Mouse (Mus musculus): ENCODE data around the gene C1qtnf5. TPM values are rescaled to one million over a fixed set of nuclear protein-coding genes. Genes with fewer than 3 reads are reported as not detected.

C1qtnf5 gene
- polyA plus RNA-seq, 1 experiment from 2014 or later = 3.5 TPM

DNA sequence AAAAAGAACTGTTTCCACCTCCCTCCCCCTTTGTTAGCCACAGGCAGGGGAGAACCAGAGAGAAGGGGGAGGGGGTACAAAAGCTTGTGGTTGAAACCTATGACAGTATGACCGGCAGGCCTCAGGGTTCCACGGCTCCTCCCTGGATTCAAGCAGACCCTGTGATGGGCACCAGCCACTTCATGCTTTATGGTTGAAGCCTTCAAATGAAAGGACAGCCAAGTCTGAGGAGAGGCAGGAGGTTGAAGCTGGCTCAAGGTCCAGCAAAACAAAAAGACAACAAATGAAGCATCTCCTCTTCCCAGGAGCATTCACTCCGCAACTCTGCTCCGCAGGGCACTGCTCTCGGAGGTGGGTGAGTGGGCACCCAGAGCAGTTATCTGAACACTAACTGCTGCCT is 36.4 kb downstream of the C1qtnf5 start:
- Histone ChIP-seq H3K27me3 (replicated peaks) (no peaks in the 10 kb centered on the region), H3K9me3 (no peaks in the 10 kb centered on the region), H3K9ac (no peak overlapping the region), H3K4me1 (replicated peaks) (no peaks in the 10 kb centered on the region), H3K36me3 (peaks cover 25% of the 10 kb centered on the region), H3K4me3 (replicated peaks) (no peak overlapping the region), H3K4me2 (replicated peaks) (no peak overlapping the region), H3K27ac (peak overlapping the region; percentile 40; the same call in 1 of the 2 replicates)
- 79% methylated on average over 5 of the region's 5 CpGs for WGBS
- ATAC-seq = no peak

- Histone ChIP-seq H3K27ac (no peak overlapping the region), H3K9ac (no peak overlapping the region), H3K36me3 (peaks cover 23% of the 10 kb centered on the region), H3K27me3 (replicated peaks) (no peaks in the 10 kb centered on the region), H3K4me3 (replicated peaks) (no peak overlapping the region), H3K9me3 (no peaks in the 10 kb centered on the region), H3K4me2 (replicated peaks) (no peak overlapping the region), H3K4me1 (replicated peaks) (no peaks in the 10 kb centered on the region)
- WGBS = 30% methylated on average over 7 of the region's 8 CpGs
- ATAC-seq = 0 out of 2 replicates have a peak, but pooled peaks have one; percentile 55
Observed at GRCm38 (mm10) chr9:44144023-44144717, 37.1 kb downstream of the C1qtnf5 start.

DNA sequence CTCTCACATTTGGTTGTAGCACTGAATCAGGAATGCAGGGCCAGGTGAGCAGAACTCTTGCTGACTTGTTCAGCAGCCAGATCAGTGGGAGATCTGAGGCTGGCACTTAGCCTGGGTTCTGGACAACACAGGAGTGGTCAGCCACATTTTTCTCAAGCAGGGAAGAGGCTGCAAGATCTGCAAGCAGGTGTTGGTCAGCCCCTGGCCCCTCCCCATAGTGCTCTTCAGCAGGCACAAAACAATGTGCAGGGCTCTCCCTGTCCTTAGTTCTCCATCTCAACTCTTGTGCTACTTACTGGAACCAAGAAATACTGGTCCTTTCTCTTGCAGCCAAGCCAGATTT is 37.6 kb downstream of the C1qtnf5 start:
- H3K4me1 ChIP-seq (replicated peaks) = no peaks in the 10 kb centered on the region
- H3K4me2 ChIP-seq (replicated peaks) = no peak overlapping the region
- H3K36me3 ChIP-seq = peaks cover 23% of the 10 kb centered on the region
- H3K9me3 ChIP-seq = no peaks in the 10 kb centered on the region
- H3K27me3 ChIP-seq (replicated peaks) = no peaks in the 10 kb centered on the region
- no peak for ATAC-seq
- H3K9ac ChIP-seq = no peak overlapping the region
- no peak overlapping the region for H3K4me3 ChIP-seq (replicated peaks)
- no peak overlapping the region for H3K27ac ChIP-seq

GRCm38 (mm10) chr9:44147290-44147689 is 40.2 kb downstream of the C1qtnf5 start:
- Histone ChIP-seq H3K4me3 (replicated peaks) (no peak overlapping the region), H3K9me3 (no peaks in the 10 kb centered on the region), H3K9ac (no peak overlapping the region), H3K4me2 (replicated peaks) (no peak overlapping the region), H3K27ac (no peak overlapping the region), H3K36me3 (peaks cover 16% of the 10 kb centered on the region; the same call in 1 of the 2 replicates), H3K4me1 (replicated peaks) (no peaks in the 10 kb centered on the region), H3K27me3 (replicated peaks) (no peaks in the 10 kb centered on the region)
- 66% methylated on average over 3 of the region's 3 CpGs for WGBS
- ATAC-seq = no peak

Other genes with a start within 250 kb of the C1qtnf5 start
- 1.8 and 2.1 TPM in 2 replicates for gene Thy1, start 63.9 kb upstream of the C1qtnf5 start, polyA plus RNA-seq (2015; fragmentation: Nextera tagmentation; extraction: Ambion mirVana)
- gene Usp2, start 40.2 kb upstream of the C1qtnf5 start, polyA plus RNA-seq (2015; fragmentation: Nextera tagmentation; extraction: Ambion mirVana) = 10.8 and 16.6 TPM in 2 replicates
- 0.06 and 0.10 TPM in 2 replicates for gene Mfrp, start 5.5 kb upstream of the C1qtnf5 start, polyA plus RNA-seq (2015; fragmentation: Nextera tagmentation; extraction: Ambion mirVana)
- 0.10 TPM in 1 of 2 replicates, not detected in the other for gene Gm49380, start 6.3 kb downstream of the C1qtnf5 start, polyA plus RNA-seq (2015; fragmentation: Nextera tagmentation; extraction: Ambion mirVana)
- 56.9 and 57.9 TPM in 2 replicates for gene Rnf26, start 6.3 kb downstream of the C1qtnf5 start, polyA plus RNA-seq (2015; fragmentation: Nextera tagmentation; extraction: Ambion mirVana)
- gene Mcam, start 27.2 kb downstream of the C1qtnf5 start, polyA plus RNA-seq (2015; fragmentation: Nextera tagmentation; extraction: Ambion mirVana) = 40.0 and 43.5 TPM in 2 replicates
- gene Cbl, start 126.8 kb downstream of the C1qtnf5 start, polyA plus RNA-seq (2015; fragmentation: Nextera tagmentation; extraction: Ambion mirVana) = 13.2 and 14.8 TPM in 2 replicates
- gene Ccdc153, start 133.4 kb downstream of the C1qtnf5 start, polyA plus RNA-seq (2015; fragmentation: Nextera tagmentation; extraction: Ambion mirVana) = not detected in 2 replicates
- 11.7 and 12.9 TPM in 2 replicates for gene Pdzd3, start 144.2 kb downstream of the C1qtnf5 start, polyA plus RNA-seq (2015; fragmentation: Nextera tagmentation; extraction: Ambion mirVana)
- gene Nlrx1, start 161.4 kb downstream of the C1qtnf5 start, polyA plus RNA-seq (2015; fragmentation: Nextera tagmentation; extraction: Ambion mirVana) = 5.5 and 5.9 TPM in 2 replicates
- 2.5 and 2.9 TPM in 2 replicates for gene Abcg4, start 181.4 kb downstream of the C1qtnf5 start, polyA plus RNA-seq (2015; fragmentation: Nextera tagmentation; extraction: Ambion mirVana)
- 19.9 and 21.2 TPM in 2 replicates for gene Hinfp, start 198.4 kb downstream of the C1qtnf5 start, polyA plus RNA-seq (2015; fragmentation: Nextera tagmentation; extraction: Ambion mirVana)
- gene C2cd2l, start 213.0 kb downstream of the C1qtnf5 start, polyA plus RNA-seq (2015; fragmentation: Nextera tagmentation; extraction: Ambion mirVana) = 6.8 and 10.6 TPM in 2 replicates
- 38.2 and 38.6 TPM in 2 replicates for gene Dpagt1, start 218.8 kb downstream of the C1qtnf5 start, polyA plus RNA-seq (2015; fragmentation: Nextera tagmentation; extraction: Ambion mirVana)
- gene H2afx, start 227.4 kb downstream of the C1qtnf5 start, polyA plus RNA-seq (2015; fragmentation: Nextera tagmentation; extraction: Ambion mirVana) = 280 and 298 TPM in 2 replicates
- 128 and 141 TPM in 2 replicates for gene Hmbs, start 237.0 kb downstream of the C1qtnf5 start, polyA plus RNA-seq (2015; fragmentation: Nextera tagmentation; extraction: Ambion mirVana)